Mouse (Mus musculus) CD4-positive, CD25-positive, alpha-beta regulatory T cell, adult 4 months (primary cell): ENCODE data around the gene Olfr578. TPM values are rescaled to one million over a fixed set of nuclear protein-coding genes. Genes with fewer than 3 reads are reported as not detected.

Source experiments
- ATAC-seq: one replicate; pipeline ENCODE4 v1.8.0; 2017
- polyA plus RNA-seq, 2 experiments: library from polyadenylated mRNA; unstranded; fragments of 100-300 nt; shearing (Covaris generic); gene quantifications; one replicate each; pipeline ENCODE4 v1.2.1; 2017

Gene Olfr578
- polyA plus RNA-seq = not detected

- ATAC-seq = no peak
Observed at GRCm38 (mm10) chr7:102989224-102989623, at the start of gene Olfr578. Gene Olfr578 (minus strand): TSS chr7:102989324.

GRCm38 (mm10) chr7:103037724-103038123 lies 48.6 kb upstream of the Olfr578 start, which contains the start of gene Olfr582:
Gene Olfr582 (plus strand): TSS chr7:103038024.
- ATAC-seq = no peak

- ATAC-seq = no peak
Observed at GRCm38 (mm10) chr7:102975843-102976242, 13.3 kb downstream of the Olfr578 start, which contains the start of gene Olfr577. Gene Olfr577 (minus strand): TSS chr7:102975943.

DNA sequence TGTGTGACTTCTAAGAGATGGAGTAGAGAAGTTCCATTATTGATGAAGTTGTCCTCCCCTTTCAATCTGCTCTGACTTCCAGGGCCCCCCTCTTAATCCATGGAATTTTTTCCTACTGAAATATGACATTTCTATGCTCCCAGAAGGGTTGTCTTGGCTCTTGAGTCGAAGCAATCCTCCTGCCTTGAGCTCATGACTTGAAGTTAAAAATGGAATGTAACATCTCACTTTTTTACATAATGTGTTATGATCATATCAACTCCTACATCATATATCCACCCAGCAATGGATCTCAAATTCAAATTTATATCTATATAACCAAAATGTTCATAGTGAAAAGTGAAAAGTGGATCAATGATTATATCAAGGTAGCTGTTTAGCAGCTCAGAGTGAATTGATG lies 14.7 kb downstream of the Olfr578 start:
- ATAC-seq = no peak

DNA sequence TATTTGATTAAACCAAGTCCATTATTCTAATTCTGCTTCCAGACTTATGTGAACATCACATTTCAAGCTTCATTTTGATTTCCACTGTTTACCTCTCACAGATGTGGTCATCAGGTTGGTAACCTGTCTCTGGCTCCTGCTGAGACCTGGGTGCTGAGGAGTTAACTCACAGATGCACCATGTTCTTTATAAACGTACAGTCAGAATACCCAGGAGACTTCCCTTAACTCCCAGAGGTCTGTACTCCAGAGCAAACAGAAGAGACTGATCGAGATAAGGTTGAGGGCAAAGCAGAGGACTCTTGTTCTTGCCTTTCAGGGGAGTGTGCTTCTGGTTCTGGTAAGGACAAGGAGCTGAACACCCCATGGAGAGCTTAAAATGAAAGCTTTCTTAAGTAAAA lies 26.8 kb downstream of the Olfr578 start, which contains the start of gene Olfr576:
TSS of gene Olfr576 (plus strand) at position 301 of the 400 bp plus-strand sequence.
- no peak for ATAC-seq

DNA sequence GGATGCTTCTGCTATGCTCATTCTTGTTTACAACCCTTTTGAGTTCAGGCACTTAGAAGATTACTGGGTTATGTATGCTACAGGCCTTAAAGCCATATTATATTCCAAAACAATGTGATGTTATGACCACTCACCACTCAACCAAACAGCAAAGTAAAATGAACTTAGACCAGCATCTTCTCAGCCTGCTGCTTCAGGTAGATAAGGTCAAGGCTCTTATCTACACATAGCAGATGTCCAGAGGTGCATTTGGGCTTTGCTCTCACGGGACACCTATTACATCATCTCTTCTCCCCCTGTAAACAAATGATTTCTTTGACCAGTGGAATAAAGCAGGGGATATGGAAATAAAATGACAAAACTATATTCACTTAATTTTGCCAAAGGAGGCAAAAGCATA lies 30.5 kb downstream of the Olfr578 start, which contains the start of gene Olfr575:
TSS of gene Olfr575 (minus strand) at position 183 of the 400 bp plus-strand sequence.
- no peak for ATAC-seq

DNA sequence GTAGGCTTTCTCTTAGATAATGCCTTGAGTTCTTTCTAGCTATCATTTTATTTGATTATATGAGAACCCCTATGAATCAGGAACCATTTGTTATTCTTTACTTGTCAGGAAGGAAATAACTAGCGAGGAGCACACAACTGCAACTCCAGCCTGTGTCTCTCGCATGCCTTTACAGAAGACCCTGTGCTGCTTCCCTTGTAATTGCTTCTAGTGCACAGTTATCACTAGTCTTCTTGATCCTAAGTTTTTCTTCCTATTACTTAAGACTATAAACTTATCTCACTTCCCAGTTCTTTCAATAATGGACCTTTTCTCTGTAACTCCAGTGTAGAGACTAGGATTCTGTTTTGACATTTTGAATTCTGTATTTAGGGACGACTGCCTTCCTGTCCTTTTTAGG lies 31.0 kb downstream of the Olfr578 start:
- ATAC-seq = no peak

DNA sequence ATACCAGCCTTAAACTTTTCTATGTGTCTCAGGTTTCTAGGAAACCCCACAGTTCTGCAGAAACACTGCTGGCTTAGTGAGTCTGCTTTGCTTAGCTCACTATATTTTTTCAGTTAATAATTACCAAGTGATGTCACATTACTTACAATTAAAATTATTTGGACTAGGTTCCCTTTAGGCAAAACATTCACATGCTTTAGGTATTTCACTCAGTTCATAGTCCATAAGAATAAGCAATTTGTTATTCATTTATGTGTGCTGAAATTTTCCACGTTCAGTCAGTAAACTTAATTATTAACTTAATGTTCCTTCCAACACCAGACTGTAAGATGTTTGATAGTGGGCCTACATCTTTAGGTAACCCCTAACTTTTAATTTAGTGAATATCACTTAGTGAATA lies 38.4 kb downstream of the Olfr578 start:
- no peak for ATAC-seq

DNA sequence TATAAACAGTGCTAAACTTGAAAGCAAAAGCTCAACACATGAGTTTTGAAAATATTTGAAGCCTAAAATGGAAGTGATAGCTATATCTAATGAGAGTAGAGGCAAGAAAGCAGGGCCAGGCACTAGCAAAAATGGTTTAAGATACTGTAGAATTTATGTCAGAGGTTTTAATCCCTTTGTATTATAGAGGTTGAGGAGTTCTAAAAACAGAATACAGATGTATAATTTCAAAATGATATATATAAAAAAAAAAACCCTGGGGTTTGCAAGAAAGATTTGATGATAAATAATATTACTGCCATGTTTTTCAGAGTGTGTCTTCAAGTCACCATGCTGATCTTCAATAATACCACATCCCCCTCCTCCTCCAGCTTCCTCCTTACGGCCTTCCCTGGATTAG lies 41.0 kb downstream of the Olfr578 start, which contains the start of gene Olfr574:
TSS of gene Olfr574 (plus strand) at position 301 of the 400 bp plus-strand sequence.
- no peak for ATAC-seq

- no peak for ATAC-seq
Observed at GRCm38 (mm10) chr7:102943417-102943816, 45.7 kb downstream of the Olfr578 start.

GRCm38 (mm10) chr7:102942475-102942874 lies 46.6 kb downstream of the Olfr578 start, which contains the start of gene Olfr573-ps1:
Gene Olfr573-ps1 (minus strand): TSS chr7:102942575.
- no peak for ATAC-seq

Other genes starting within 250 kb of the Olfr578 start
- not detected for gene Olfr560, start 230.0 kb downstream of the Olfr578 start, polyA plus RNA-seq
- not detected for gene Olfr78, start 229.9 kb downstream of the Olfr578 start, polyA plus RNA-seq
- gene Olfr561, start 218.1 kb downstream of the Olfr578 start, polyA plus RNA-seq = not detected
- gene Olfr564, start 185.8 kb downstream of the Olfr578 start, polyA plus RNA-seq = not detected
- not detected for gene Olfr566, start 130.6 kb downstream of the Olfr578 start, polyA plus RNA-seq
- not detected for gene Olfr568, start 112.2 kb downstream of the Olfr578 start, polyA plus RNA-seq
- not detected for gene Olfr569, start 98.4 kb downstream of the Olfr578 start, polyA plus RNA-seq
- not detected for gene Olfr570, start 94.7 kb downstream of the Olfr578 start, polyA plus RNA-seq
- gene Olfr571, start 71.8 kb downstream of the Olfr578 start, polyA plus RNA-seq = under 1 TPM in 1 of 2 experiments, not detected in 1; 0.07 TPM
- not detected for gene Olfr572, start 64.9 kb downstream of the Olfr578 start, polyA plus RNA-seq
- not detected for gene Olfr573-ps1, start 46.7 kb downstream of the Olfr578 start, polyA plus RNA-seq
- gene Olfr574, start 40.9 kb downstream of the Olfr578 start, polyA plus RNA-seq = not detected
- not detected for gene Olfr575, start 30.5 kb downstream of the Olfr578 start, polyA plus RNA-seq
- not detected for gene Olfr576, start 26.7 kb downstream of the Olfr578 start, polyA plus RNA-seq
- not detected for gene Olfr577, start 13.4 kb downstream of the Olfr578 start, polyA plus RNA-seq
- not detected for gene Olfr582, start 48.7 kb upstream of the Olfr578 start, polyA plus RNA-seq
- not detected for gene Olfr583, start 62.0 kb upstream of the Olfr578 start, polyA plus RNA-seq
- not detected for gene Olfr584, start 92.6 kb upstream of the Olfr578 start, polyA plus RNA-seq
- not detected for gene Olfr585, start 108.4 kb upstream of the Olfr578 start, polyA plus RNA-seq
- not detected for gene Olfr586, start 136.3 kb upstream of the Olfr578 start, polyA plus RNA-seq
- not detected for gene Olfr588-ps1, start 151.6 kb upstream of the Olfr578 start, polyA plus RNA-seq
- not detected for gene Olfr589, start 167.0 kb upstream of the Olfr578 start, polyA plus RNA-seq
- gene Olfr591, start 189.0 kb upstream of the Olfr578 start, polyA plus RNA-seq = not detected
- not detected for gene Olfr592, start 195.5 kb upstream of the Olfr578 start, polyA plus RNA-seq
- not detected for gene Olfr593, start 222.5 kb upstream of the Olfr578 start, polyA plus RNA-seq
- gene Olfr594, start 227.7 kb upstream of the Olfr578 start, polyA plus RNA-seq = not detected